22 mouse cellular contexts compared by ENCODE assay signal in the genomic region with DNA sequence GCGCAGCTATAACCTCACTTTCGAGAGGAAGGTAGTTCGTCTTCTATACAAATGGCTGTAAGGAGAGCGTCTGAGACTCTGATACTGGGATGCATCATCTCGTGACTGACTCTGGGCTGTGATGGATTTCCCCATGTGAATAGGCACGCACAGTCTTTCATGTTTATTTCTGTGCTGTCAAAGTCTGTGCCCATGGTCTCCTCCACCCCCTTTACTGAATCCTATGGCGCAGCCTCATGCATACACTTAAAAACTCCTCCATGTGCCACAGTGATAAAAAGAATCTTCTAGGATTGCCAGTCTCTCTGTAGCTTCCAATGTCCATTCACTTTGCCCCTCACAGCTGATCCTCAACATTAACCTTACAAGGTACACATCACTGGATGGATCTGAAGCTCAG.
DNase-seq lines count a peak whose midpoint lies in the region; ATAC-seq and TF ChIP-seq lines count a peak whose summit lies in the region.
"Had no signal": no experiment of that assay in that cellular context is flagged by ENCODE, and none has a peak within 500 bp of the region (broad histone marks: within the 10 kb centered on the region; RNA-seq: fewer than 3 reads in every experiment).

No protein-coding gene starts in this region.

- no peaks in the 10 kb centered on the region for H3K36me3 ChIP-seq in forebrain, postnatal 0 days (ENCODE audit: insufficient read depth)
- no peaks in the 10 kb centered on the region for H3K36me3 ChIP-seq in forebrain, embryonic 15.5 days
- no peaks in the 10 kb centered on the region for H3K36me3 ChIP-seq in heart, embryonic 10.5 days
- H3K36me3 ChIP-seq in heart, embryonic 12.5 days: no peaks in the 10 kb centered on the region
- no peaks in the 10 kb centered on the region for H3K36me3 ChIP-seq in midbrain, embryonic 14.5 days (ENCODE audit: control insufficient read depth, insufficient read depth, low read length)
- H3K36me3 ChIP-seq in midbrain, embryonic 13.5 days: peaks cover 6% of the 10 kb centered on the region; the same call in 1 of the 2 replicates
- H3K36me3 ChIP-seq: G1E had no signal

- no peak overlapping the region for H3K27ac ChIP-seq in forebrain, postnatal 0 days (ENCODE audit: low read depth, low read length)
- H3K27ac ChIP-seq in forebrain, embryonic 15.5 days (replicated peaks): no peak overlapping the region
- no peak overlapping the region for H3K27ac ChIP-seq in heart, embryonic 10.5 days
- H3K27ac ChIP-seq in heart, embryonic 12.5 days (ENCODE audit: poor library complexity, severe bottlenecking): no peak overlapping the region
- H3K27ac ChIP-seq in midbrain, embryonic 14.5 days (replicated peaks; ENCODE audit: low read depth, low read length): no peak overlapping the region
- no peak overlapping the region for H3K27ac ChIP-seq in midbrain, embryonic 13.5 days

- H3K9me3 ChIP-seq in forebrain, postnatal 0 days (ENCODE audit: low read length): no peaks in the 10 kb centered on the region
- H3K9me3 ChIP-seq in forebrain, embryonic 15.5 days: no peaks in the 10 kb centered on the region
- H3K9me3 ChIP-seq in heart, embryonic 10.5 days: no peaks in the 10 kb centered on the region
- H3K9me3 ChIP-seq in heart, embryonic 12.5 days (replicated peaks): no peaks in the 10 kb centered on the region
- H3K9me3 ChIP-seq in midbrain, embryonic 14.5 days (ENCODE audit: control insufficient read depth, low read length): no peaks in the 10 kb centered on the region
- H3K9me3 ChIP-seq in midbrain, embryonic 13.5 days: no peaks in the 10 kb centered on the region

- H3K27me3 ChIP-seq in forebrain, postnatal 0 days (ENCODE audit: insufficient read depth, low read length): no peaks in the 10 kb centered on the region
- no peaks in the 10 kb centered on the region for H3K27me3 ChIP-seq in forebrain, embryonic 15.5 days
- no peaks in the 10 kb centered on the region for H3K27me3 ChIP-seq in heart, embryonic 10.5 days (ENCODE audit: insufficient read depth, poor library complexity, severe bottlenecking)
- H3K27me3 ChIP-seq in heart, embryonic 12.5 days (replicated peaks): no peaks in the 10 kb centered on the region
- no peaks in the 10 kb centered on the region for H3K27me3 ChIP-seq in midbrain, embryonic 14.5 days (ENCODE audit: control insufficient read depth, insufficient read depth, low read length)
- H3K27me3 ChIP-seq in midbrain, embryonic 13.5 days: no peaks in the 10 kb centered on the region
- H3K27me3 ChIP-seq: CH12.LX had no signal

- WGBS in forebrain, postnatal 0 days: 76% methylated on average over 7 of the region's 7 CpGs
- WGBS in forebrain, embryonic 15.5 days: 91% methylated on average over 7 of the region's 7 CpGs
- WGBS in heart, embryonic 10.5 days: 86% methylated on average over 7 of the region's 7 CpGs
- 89% methylated on average over 7 of the region's 7 CpGs for WGBS in heart, embryonic 12.5 days
- WGBS in midbrain, embryonic 14.5 days: 83% methylated on average over 7 of the region's 7 CpGs
- 83% methylated on average over 7 of the region's 7 CpGs for WGBS in midbrain, embryonic 13.5 days

- no peak overlapping the region for H3K9ac ChIP-seq in forebrain, postnatal 0 days
- no peak overlapping the region for H3K9ac ChIP-seq in forebrain, embryonic 15.5 days (replicated peaks)
- H3K9ac ChIP-seq in heart, embryonic 12.5 days: no peak overlapping the region
- H3K9ac ChIP-seq in midbrain, embryonic 14.5 days (replicated peaks; ENCODE audit: low read length): no peak overlapping the region
- H3K9ac ChIP-seq in midbrain, embryonic 13.5 days (replicated peaks): no peak overlapping the region

- H3K4me1 ChIP-seq in forebrain, postnatal 0 days (ENCODE audit: insufficient read depth): no peaks in the 10 kb centered on the region
- no peaks in the 10 kb centered on the region for H3K4me1 ChIP-seq in forebrain, embryonic 15.5 days
- H3K4me1 ChIP-seq in heart, embryonic 10.5 days: no peaks in the 10 kb centered on the region
- H3K4me1 ChIP-seq in heart, embryonic 12.5 days (replicated peaks): no peaks in the 10 kb centered on the region
- H3K4me1 ChIP-seq in midbrain, embryonic 14.5 days (ENCODE audit: control insufficient read depth, insufficient read depth, low read length): no peaks in the 10 kb centered on the region
- no peaks in the 10 kb centered on the region for H3K4me1 ChIP-seq in midbrain, embryonic 13.5 days (replicated peaks)

- H3K4me2 ChIP-seq in forebrain, postnatal 0 days (ENCODE audit: low read depth): no peak overlapping the region
- H3K4me2 ChIP-seq in forebrain, embryonic 15.5 days (replicated peaks): no peak overlapping the region
- H3K4me2 ChIP-seq in heart, embryonic 12.5 days: no peak overlapping the region
- H3K4me2 ChIP-seq in midbrain, embryonic 14.5 days (ENCODE audit: low read length): no peak overlapping the region
- no peak overlapping the region for H3K4me2 ChIP-seq in midbrain, embryonic 13.5 days (replicated peaks)

- no peak for TF ChIP-seq CTCF in forebrain, postnatal 0 days (IDR thresholded peaks at IDR 0.05; ENCODE audit: low read depth)

- no peak for DNase-seq in forebrain, postnatal 0 days
- DNase-seq in frontal cortex, postnatal 14 days (ENCODE audit: low spot score in 2 of 2): no peak
- peak; percentile 30 for DNase-seq in heart, embryonic 10.5 days (ENCODE audit: low spot score)
- peak; percentile 27 for DNase-seq in midbrain, embryonic 14.5 days
- DNase-seq: adrenal gland, adult 2 months; adrenal gland, adult 8-10 months; adrenal gland, postnatal 10 days; adrenal gland, postnatal 14 days; adrenal gland, postnatal 25 days; adrenal gland, postnatal 36 days; B cell, adult 2 months; cerebellum, adult 11 months; cerebellum, adult 11-12 months had no signal

- no peak overlapping the region for H3K4me3 ChIP-seq in forebrain, postnatal 0 days (ENCODE audit: low read depth, low read length)
- no peak overlapping the region for H3K4me3 ChIP-seq in forebrain, embryonic 15.5 days
- H3K4me3 ChIP-seq in heart, embryonic 10.5 days: no peak overlapping the region
- H3K4me3 ChIP-seq in heart, embryonic 12.5 days: no peak overlapping the region
- no peak overlapping the region for H3K4me3 ChIP-seq in midbrain, embryonic 14.5 days (replicated peaks; ENCODE audit: low read depth, low read length)
- no peak overlapping the region for H3K4me3 ChIP-seq in midbrain, embryonic 13.5 days (replicated peaks)

- ATAC-seq in forebrain, postnatal 0 days: peak; percentile 53
- no peak for ATAC-seq in forebrain, embryonic 15.5 days (replicated peaks)
- peak; percentile 52; the same call in 1 of the 2 replicates for ATAC-seq in frontal cortex, adult (ENCODE audit: low TSS enrichment)
- no peak for ATAC-seq in heart, embryonic 12.5 days (ENCODE audit: insufficient number of reproducible peaks, low FRiP score)
- ATAC-seq in midbrain, embryonic 14.5 days (ENCODE audit: low FRiP score, low TSS enrichment): no peak
- ATAC-seq in midbrain, embryonic 13.5 days: no peak
- ATAC-seq: activated CD4-positive, CD25-positive, alpha-beta regulatory T cell, adult 4 months; CD4-positive, CD25-positive, alpha-beta regulatory T cell, adult 4 months; Patski had no signal

Comparison
In these comparisons a context has a peak if more than half of its experiments do, and no peak if none do; other contexts are left out.
1. ATAC-seq: peak in forebrain, postnatal 0 days (single experiment) and frontal cortex, adult (single experiment); none in forebrain, embryonic 15.5 days (single experiment), heart, embryonic 12.5 days (single experiment), midbrain, embryonic 14.5 days (single experiment) and midbrain, embryonic 13.5 days (single experiment).
2. DNase-seq: peak in heart, embryonic 10.5 days (single experiment) and midbrain, embryonic 14.5 days (single experiment); none in forebrain, postnatal 0 days (single experiment) and frontal cortex, postnatal 14 days (0 of 2).